Mouse (Mus musculus) urinary bladder, postnatal 4 days (tissue): ENCODE data around the gene Rps6ka1.
"Not testable (repeated sequence)": the region's sequence is repeated elsewhere in the genome, so short reads cannot be mapped to it uniquely, and the experiment has no call there.

Experiments
- DNase-seq, 2 experiments: peaks; one replicate each; pipeline ENCODE4 v3.0.0; 2021 to 2022; ENCODE audit warnings: low spot score in 2 of 2

Rps6ka1 gene

GRCm38 (mm10) chr4:133887672-133888453 lies at the start of gene Rps6ka1:
Gene Rps6ka1, minus strand, starts transcription at chr4:133887797.
- peak; percentile 65 to 66 for DNase-seq

- DNase-seq: no peak
Measured at GRCm38 (mm10) chr4:133931785-133932184, 44.2 kb upstream of the Rps6ka1 start.

- no peak for DNase-seq
Measured at GRCm38 (mm10) chr4:133931349-133931748, 43.8 kb upstream of the Rps6ka1 start.

GRCm38 (mm10) chr4:133929278-133929670 lies 41.7 kb upstream of the Rps6ka1 start:
- no peak for DNase-seq

- DNase-seq: no peak
Measured at GRCm38 (mm10) chr4:133928576-133929277, 41.1 kb upstream of the Rps6ka1 start.

GRCm38 (mm10) chr4:133925204-133925603 lies 37.6 kb upstream of the Rps6ka1 start:
- no peak for DNase-seq

GRCm38 (mm10) chr4:133923743-133924142 lies 36.1 kb upstream of the Rps6ka1 start:
- no peak for DNase-seq

- peak; percentile 33 to 76 for DNase-seq
Measured at GRCm38 (mm10) chr4:133918093-133918825, 30.7 kb upstream of the Rps6ka1 start.

- DNase-seq: no peak
Measured at GRCm38 (mm10) chr4:133911983-133912382, 24.4 kb upstream of the Rps6ka1 start.

- peak; percentile 95 to 96 for DNase-seq
Measured at GRCm38 (mm10) chr4:133910236-133911211, 22.9 kb upstream of the Rps6ka1 start.

- no peak for DNase-seq
Measured at GRCm38 (mm10) chr4:133908051-133908450, 20.5 kb upstream of the Rps6ka1 start.

GRCm38 (mm10) chr4:133907086-133907485 lies 19.5 kb upstream of the Rps6ka1 start:
- no peak for DNase-seq

GRCm38 (mm10) chr4:133906336-133906735 lies 18.7 kb upstream of the Rps6ka1 start:
- DNase-seq: not testable (repeated sequence)

GRCm38 (mm10) chr4:133905167-133905566 lies 17.6 kb upstream of the Rps6ka1 start:
- DNase-seq: no peak

GRCm38 (mm10) chr4:133904326-133904725 lies 16.7 kb upstream of the Rps6ka1 start:
- DNase-seq: no peak

- DNase-seq: no peak
Measured at GRCm38 (mm10) chr4:133903372-133903771, 15.8 kb upstream of the Rps6ka1 start.

GRCm38 (mm10) chr4:133902510-133902909 lies 14.9 kb upstream of the Rps6ka1 start:
- DNase-seq: no peak

- DNase-seq: no peak
Measured at GRCm38 (mm10) chr4:133900887-133901286, 13.3 kb upstream of the Rps6ka1 start.

- no peak for DNase-seq
Measured at GRCm38 (mm10) chr4:133900352-133900751, 12.8 kb upstream of the Rps6ka1 start.

GRCm38 (mm10) chr4:133899241-133899800 lies 11.7 kb upstream of the Rps6ka1 start:
- DNase-seq: no peak

- DNase-seq: no peak
Measured at GRCm38 (mm10) chr4:133898151-133898550, 10.6 kb upstream of the Rps6ka1 start.
